Mouse (Mus musculus): ENCODE data around the gene Ap5b1. TPM values are rescaled to one million over a fixed set of nuclear protein-coding genes. Genes with fewer than 3 reads are reported as not detected.

The Ap5b1 gene
- total RNA-seq, 2 experiments from 2014 or later, result 3.0 to 3.2 TPM

DNA sequence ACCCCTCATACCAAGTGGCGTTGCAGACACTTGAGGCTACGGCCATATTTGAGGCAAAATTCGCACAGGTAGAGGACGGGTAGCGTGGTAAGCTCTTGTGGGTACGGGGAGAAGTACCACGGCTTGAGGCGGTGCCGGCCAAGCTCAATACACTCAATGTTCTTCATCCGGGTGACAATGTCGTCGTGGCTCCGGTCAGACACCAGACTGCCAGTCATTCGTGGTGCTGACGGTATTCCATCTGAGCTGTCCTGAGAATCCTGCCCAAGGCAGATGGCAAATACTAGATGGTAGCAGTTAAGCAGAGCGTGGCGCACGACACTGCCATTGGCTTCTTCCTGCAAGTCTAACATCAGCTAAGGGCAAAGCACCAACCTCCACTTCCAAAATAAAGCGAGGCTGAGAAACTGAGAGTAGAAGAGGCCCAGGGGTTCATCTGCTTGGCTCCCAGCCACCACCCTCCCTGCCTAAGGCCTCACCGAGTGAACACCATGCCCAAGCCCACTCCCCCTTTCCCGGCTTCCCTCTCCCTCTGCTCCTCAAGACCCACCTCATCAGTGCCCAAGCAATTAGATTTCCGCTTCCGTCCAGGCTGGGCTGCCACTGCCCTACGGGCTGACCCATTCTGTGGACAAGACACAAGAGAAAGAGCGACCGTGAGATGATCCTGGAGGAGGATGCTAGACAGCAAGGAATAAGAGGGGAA lies 40.0 kb downstream of the Ap5b1 start:
- no peak for DNase-seq (ENCODE audit: low spot score)
- intact Hi-C loops (cut with DNase I), result no loop called here

- intact Hi-C loops (cut with DNase I), result no loop called here
- DNase-seq (ENCODE audit: low spot score), result no peak
Observed at GRCm38 (mm10) chr19:5608707-5609106, 40.9 kb downstream of the Ap5b1 start.

GRCm38 (mm10) chr19:5609171-5609546 lies 41.3 kb downstream of the Ap5b1 start:
- intact Hi-C loops (cut with DNase I), result no loop called here
- no peak for DNase-seq (ENCODE audit: low spot score)

GRCm38 (mm10) chr19:5609547-5610404 lies 42.0 kb downstream of the Ap5b1 start, which contains the start of gene Kat5:
Kat5 (minus strand) TSS chr19:5610237.
- intact Hi-C loops (cut with DNase I), result loop anchor here (2.0 to 5.0 kb wide), 2 partner anchors 25 to 53 kb away; partner anchors contain the start of gene Sipa1
- DNase-seq (ENCODE audit: low spot score), result peak; percentile 88

- intact Hi-C loops (cut with DNase I), result loop anchor here (2.0 to 5.0 kb wide), 2 partner anchors 23 to 50 kb away; partner anchors contain the start of gene Sipa1
- DNase-seq (ENCODE audit: low spot score), result no peak
Observed at GRCm38 (mm10) chr19:5611973-5612372, 44.1 kb downstream of the Ap5b1 start.

- intact Hi-C loops (cut with DNase I), result loop anchor here (5.0 kb wide), 1 partner anchor 49 kb away; the partner anchor contains the start of gene Sipa1
Observed at GRCm38 (mm10) chr19:5612762-5613411, 45.1 kb downstream of the Ap5b1 start.

GRCm38 (mm10) chr19:5614953-5615352 lies 47.1 kb downstream of the Ap5b1 start:
- intact Hi-C loops (cut with DNase I), result loop anchor here (5.0 kb wide), 1 partner anchor 47 kb away; the partner anchor contains the start of gene Sipa1
- DNase-seq (ENCODE audit: low spot score), result no peak

More at GRCm38 (mm10) chr19:5612762-5613411, 45.1 kb downstream of the Ap5b1 start:
- no peak for DNase-seq (ENCODE audit: low spot score)

GRCm38 (mm10) chr19:5620007-5620406 lies 52.2 kb downstream of the Ap5b1 start:
- no peak for DNase-seq (ENCODE audit: low spot score)
- intact Hi-C loops (cut with DNase I), result no loop called here

Other genes starting within 250 kb of the Ap5b1 start
- gene Catsper1, start 232.3 kb upstream of the Ap5b1 start, total RNA-seq (2021), result not detected
- 1 to 10 TPM; 7.4 to 9.6 TPM for gene Cst6, start 218.5 kb upstream of the Ap5b1 start, total RNA-seq (2021)
- gene Eif1ad, start 201.3 kb upstream of the Ap5b1 start, total RNA-seq (2021), result 10 to 100 TPM; 17.6 to 19.4 TPM
- 100 to 1,000 TPM; 122 to 132 TPM for gene Banf1, start 200.9 kb upstream of the Ap5b1 start, total RNA-seq (2021)
- gene Sart1, start 179.3 kb upstream of the Ap5b1 start, total RNA-seq (2021), result 10 to 100 TPM; 45.3 to 58.7 TPM
- under 1 TPM; 0.28 to 0.88 TPM for gene Tsga10ip, start 165.5 kb upstream of the Ap5b1 start, total RNA-seq (2021)
- gene Drap1, start 143.0 kb upstream of the Ap5b1 start, total RNA-seq (2021), result 100 to 1,000 TPM; 289 to 292 TPM
- gene AI837181, start 142.9 kb upstream of the Ap5b1 start, total RNA-seq (2021), result 10 to 100 TPM; 34.9 to 36.2 TPM
- gene Fosl1, start 120.5 kb upstream of the Ap5b1 start, total RNA-seq (2021), result not detected
- 10 to 100 TPM in 1 of 2 experiments, 1 to 10 TPM in 1; 7.8 to 11.9 TPM for gene Ccdc85b, start 110.1 kb upstream of the Ap5b1 start, total RNA-seq (2021)
- gene Fibp, start 107.4 kb upstream of the Ap5b1 start, total RNA-seq (2021), result 10 to 100 TPM; 45.5 to 51.0 TPM
- under 1 TPM in 1 of 2 experiments, not detected in 1; 0.45 TPM for gene Ctsw, start 99.5 kb upstream of the Ap5b1 start, total RNA-seq (2021)
- 10 to 100 TPM in 1 of 2 experiments, 1 to 10 TPM in 1; 9.9 to 10.3 TPM for gene Efemp2, start 94.1 kb upstream of the Ap5b1 start, total RNA-seq (2021)
- 10 to 100 TPM; 21.0 to 21.5 TPM for gene Mus81, start 79.6 kb upstream of the Ap5b1 start, total RNA-seq (2021)
- 100 to 1,000 TPM; 209 to 212 TPM for gene Cfl1, start 77.6 kb upstream of the Ap5b1 start, total RNA-seq (2021)
- gene 1700020D05Rik, start 64.2 kb upstream of the Ap5b1 start, total RNA-seq (2021), result 1 to 10 TPM in 1 of 2 experiments, under 1 TPM in 1; 0.78 to 1.0 TPM
- gene Snx32, start 57.5 kb upstream of the Ap5b1 start, total RNA-seq (2021), result 1 to 10 TPM; 6.2 to 8.1 TPM
- not detected for gene Ovol1, start 7.4 kb upstream of the Ap5b1 start, total RNA-seq (2021)
- 10 to 100 TPM; 43.7 to 49.7 TPM for gene Rnaseh2c, start 33.8 kb downstream of the Ap5b1 start, total RNA-seq (2021)
- gene Kat5, start 42.2 kb downstream of the Ap5b1 start, total RNA-seq (2021), result 10 to 100 TPM; 24.8 to 26.5 TPM
- 10 to 100 TPM; 22.7 to 29.9 TPM for gene Rela, start 69.5 kb downstream of the Ap5b1 start, total RNA-seq (2021)
- gene Sipa1, start 95.7 kb downstream of the Ap5b1 start, total RNA-seq (2021), result 10 to 100 TPM; 23.3 to 31.3 TPM
- gene Map3k11, start 120.7 kb downstream of the Ap5b1 start, total RNA-seq (2021), result 10 to 100 TPM; 24.0 to 30.4 TPM
- 10 to 100 TPM; 17.8 to 18.0 TPM for gene Pcnx3, start 120.9 kb downstream of the Ap5b1 start, total RNA-seq (2021)
- gene Kcnk7, start 136.3 kb downstream of the Ap5b1 start, total RNA-seq (2021), result not detected
- gene Ehbp1l1, start 158.3 kb downstream of the Ap5b1 start, total RNA-seq (2021), result 100 to 1,000 TPM; 140 to 149 TPM
- 10 to 100 TPM; 29.5 to 31.5 TPM for gene Fam89b, start 161.6 kb downstream of the Ap5b1 start, total RNA-seq (2021)
- 10 to 100 TPM; 36.6 to 37.2 TPM for gene Ltbp3, start 172.9 kb downstream of the Ap5b1 start, total RNA-seq (2021)
- gene Scyl1, start 203.4 kb downstream of the Ap5b1 start, total RNA-seq (2021), result 10 to 100 TPM; 63.5 to 64.1 TPM

Data from heart, postnatal 25 days (tissue).